Mouse (Mus musculus) ES-Bruce4 (cell line): ENCODE measurements around the gene Gja1.

Source experiments
- EP300 ChIP-seq: IDR thresholded peaks from 2 replicates; pipeline ENCODE4 v1.6.1; 2011; ENCODE audit warnings: low read depth, low read length; ENCODE audit not compliant: insufficient read depth
- POLR2A ChIP-seq: IDR thresholded peaks from one replicate; pipeline ENCODE4 v1.8.1; 2011; ENCODE audit warnings: low read length; ENCODE audit not compliant: insufficient read depth

DNA sequence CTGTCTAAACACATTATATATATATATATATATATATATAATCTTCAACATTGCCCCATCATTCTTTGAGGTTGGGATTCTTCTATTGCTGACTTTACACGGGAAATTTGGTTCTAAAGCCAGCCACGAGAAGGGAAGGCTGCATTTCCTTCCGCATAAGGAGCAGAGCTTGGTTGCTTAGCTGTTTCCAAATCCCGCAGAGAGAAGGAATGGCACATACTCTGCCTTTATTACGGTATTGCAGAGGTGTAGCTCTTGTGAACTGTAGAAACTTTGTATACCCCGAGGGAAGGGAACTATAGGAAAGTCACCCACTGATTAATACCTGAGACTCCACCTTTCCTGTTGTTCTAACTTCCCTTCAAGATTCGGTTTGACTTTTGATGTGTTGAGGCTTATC is 2.6 kb downstream of the Gja1 start:
- TF ChIP-seq EP300 (no peak), POLR2A (no peak)
